Mouse (Mus musculus) embryonic fibroblast, embryonic 13.5 days (primary cell): ENCODE results near the gene Cdk17.

Experiments
- CTCF ChIP-seq: IDR thresholded peaks from 2 replicates; pipeline ENCODE4 v1.5.1; 2011; ENCODE audit warnings: mild to moderate bottlenecking, control low read depth, low read length, moderate library complexity, borderline replicate concordance; ENCODE audit not compliant: insufficient read depth
- POLR2A ChIP-seq: IDR thresholded peaks from 2 replicates; pipeline ENCODE4 v1.6.1; 2011; ENCODE audit warnings: low read depth, mild to moderate bottlenecking, control low read depth, low read length, moderate library complexity

- TF ChIP-seq POLR2A: no peak
- TF ChIP-seq CTCF: no peak
These were observed 5.7 kb downstream of the Cdk17 start for GRCm38 (mm10) chr10:93166382-93166769.
